Mouse (Mus musculus) lung, adult 2 months (tissue): ENCODE data around the gene Tenm2. TPM values are rescaled to one million over a fixed set of nuclear protein-coding genes. Genes with fewer than 3 reads are reported as not detected.

Source experiments
- DNase-seq: peaks from one replicate; pipeline ENCODE4 v3.0.0; 2022
- H3K4me1 ChIP-seq: fragments of 200-500 bp; 2 replicates; pipeline ENCODE4 v1.6.1; 2011; ENCODE audit warnings: low read length; ENCODE audit not compliant: control insufficient read depth, insufficient read depth
- H3K4me3 ChIP-seq: fragments of 200-500 bp; replicated peaks from 2 replicates; pipeline ENCODE3; 2011; ENCODE audit warnings: low read depth, mild to moderate bottlenecking, control low read depth, low read length; ENCODE audit errors: extremely low read depth
- CTCF ChIP-seq: fragments of 200-500 bp; IDR thresholded peaks from 2 replicates; pipeline ENCODE4 v1.5.1; 2011; ENCODE audit warnings: mild to moderate bottlenecking, low read length, control low read depth; ENCODE audit not compliant: insufficient read depth
- POLR2A ChIP-seq: fragments of 200-500 bp; IDR thresholded peaks from 2 replicates; pipeline ENCODE4 v1.6.1; 2011; ENCODE audit warnings: low read depth, mild to moderate bottlenecking, control low read depth, low read length, borderline replicate concordance; ENCODE audit errors: extremely low read depth
- WGBS: fragments of 180-500 bp; shearing (Covaris S2); methylation state at CpG from one replicate; pipeline ENCODE4 v1.1.7; 2018; 5-methylcytosine and 5-hydroxymethylcytosine counted together
- polyA plus RNA-seq: library from polyadenylated mRNA; depleted of rRNA; stranded (reverse); fragments of >200 nt; gene quantifications from 2 replicates; pipeline ENCODE4 v1.2.3, GENCODE M21; 2012

Gene Tenm2
- polyA plus RNA-seq, 1 experiment, result 0.36 TPM

DNA sequence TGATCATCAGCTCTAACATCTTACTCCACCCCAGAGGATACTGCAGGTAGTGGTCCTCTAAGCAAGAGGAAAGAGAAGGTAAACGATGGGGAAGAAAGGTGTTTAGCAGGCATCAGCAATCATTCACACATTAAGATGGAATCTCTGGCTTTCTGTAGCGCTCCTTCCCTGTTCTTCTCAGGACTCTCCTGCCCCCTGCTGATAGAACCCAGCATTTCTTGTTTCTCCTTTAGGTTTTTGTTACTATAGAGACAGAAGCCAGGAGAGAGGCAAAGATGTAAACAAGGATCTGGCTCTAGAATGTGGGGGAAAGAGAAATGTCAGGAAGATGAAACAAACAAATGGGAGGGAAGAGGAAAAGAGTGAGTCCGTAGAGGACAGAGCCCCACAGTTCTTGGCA, 49.6 kb downstream of the Tenm2 start:
- Histone ChIP-seq H3K4me1 (no peaks in the 10 kb centered on the region), H3K4me3 (no peak overlapping the region)
- DNase-seq, result peak; percentile 6
- 4% methylated on average over 3 of the region's 3 CpGs for WGBS
- TF ChIP-seq POLR2A, result no peak
- TF ChIP-seq CTCF, result 0 out of 2 replicates have a peak, but pooled peaks have one; percentile 2

DNA sequence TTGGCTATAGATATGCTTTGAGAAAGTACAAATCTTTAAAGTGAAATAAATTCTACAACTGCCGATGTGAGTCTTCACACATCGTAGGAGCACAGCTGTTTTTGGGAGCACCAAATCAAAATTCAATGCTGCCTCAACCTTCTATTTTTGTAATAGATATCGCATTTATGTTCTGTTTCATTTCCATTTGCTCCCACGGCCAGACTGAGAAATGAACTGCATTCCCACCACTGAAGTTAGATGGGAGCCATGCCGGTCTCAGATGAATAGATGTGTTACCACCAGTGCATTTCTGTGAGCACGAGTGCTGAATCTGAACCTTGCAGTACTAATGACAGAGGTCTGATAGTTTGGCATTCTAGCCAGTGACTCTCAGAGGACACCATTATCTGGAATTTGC, 58.3 kb downstream of the Tenm2 start:
- H3K4me3 ChIP-seq, result no peak overlapping the region
- TF ChIP-seq POLR2A (no peak), CTCF (no peak)
- 86% methylated on average over 6 of the region's 6 CpGs for WGBS
- no peak for DNase-seq
- H3K4me1 ChIP-seq, result no peaks in the 10 kb centered on the region

DNA sequence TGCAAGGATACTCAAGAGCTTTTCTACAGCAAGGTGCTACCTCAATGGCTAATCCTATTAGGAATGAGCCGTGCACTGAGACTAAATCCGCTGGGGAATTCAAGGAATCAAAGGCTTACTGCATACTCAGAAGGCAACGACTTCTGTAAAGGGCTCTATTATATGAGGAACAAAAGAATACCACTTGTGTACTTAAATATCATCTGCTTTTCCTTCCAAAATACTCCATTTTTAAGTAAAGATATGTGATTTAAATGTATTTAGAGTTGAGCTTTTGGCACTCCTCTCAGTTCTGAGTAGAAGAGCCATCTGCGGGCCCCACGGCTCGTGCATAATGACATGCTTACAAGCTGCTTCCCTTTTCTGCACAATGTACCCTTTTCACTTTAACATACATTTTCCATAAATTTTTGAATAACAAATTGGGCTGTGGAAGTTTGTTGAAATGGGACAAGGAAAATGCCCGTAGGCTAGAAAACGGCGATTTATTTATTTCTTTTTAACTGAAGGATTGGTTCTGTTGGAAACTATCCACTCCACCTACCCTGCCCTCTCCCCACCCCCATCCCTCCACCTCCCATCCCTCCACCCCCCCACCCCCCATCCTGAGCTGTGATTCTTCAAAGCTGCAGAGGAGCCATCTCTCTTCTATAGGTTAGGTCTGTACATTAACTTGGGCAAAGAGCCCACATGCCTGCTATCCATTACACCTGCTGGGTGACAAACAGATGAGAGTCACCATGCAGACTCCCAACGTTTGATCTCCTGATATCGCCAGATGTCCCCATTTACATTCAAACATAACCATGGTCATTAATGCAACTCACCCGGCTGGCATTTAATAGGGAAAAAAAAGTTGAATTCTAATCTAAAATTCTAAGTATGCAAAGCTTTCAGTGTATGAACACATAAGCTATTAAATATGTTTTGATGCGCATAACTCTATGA, 81.6 kb downstream of the Tenm2 start:
- DNase-seq, result no peak
- TF ChIP-seq POLR2A (no peak), CTCF (no peak)

DNA sequence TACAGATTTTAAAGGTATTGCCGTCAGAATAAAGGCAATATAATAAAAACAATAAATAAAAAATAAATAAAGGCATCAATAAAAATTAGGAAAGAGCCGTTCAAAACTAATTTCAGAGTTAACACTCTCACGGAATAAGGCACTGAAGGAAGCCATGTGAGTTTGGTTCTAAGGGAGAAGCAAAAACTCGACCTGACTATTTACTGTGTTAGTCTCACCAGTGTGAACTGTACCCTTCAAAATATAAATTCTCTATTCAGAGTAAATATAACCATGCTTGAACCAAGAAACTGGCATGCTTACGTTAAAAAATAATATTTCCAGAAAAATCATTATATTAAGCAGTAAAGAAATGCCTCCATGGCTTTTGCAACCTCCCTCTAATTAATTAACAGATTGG, 82.4 kb downstream of the Tenm2 start:
- no peaks in the 10 kb centered on the region for H3K4me1 ChIP-seq
- WGBS, result 71% methylated on average over 5 of the region's 5 CpGs
- TF ChIP-seq CTCF (no peak), POLR2A (no peak)
- no peak overlapping the region for H3K4me3 ChIP-seq
- no peak for DNase-seq

More for the DNA sequence above, 81.6 kb downstream of the Tenm2 start:
- H3K4me1 ChIP-seq, result no peaks in the 10 kb centered on the region
- WGBS, result 57% methylated on average over 13 of the region's 13 CpGs
- no peak overlapping the region for H3K4me3 ChIP-seq

DNA sequence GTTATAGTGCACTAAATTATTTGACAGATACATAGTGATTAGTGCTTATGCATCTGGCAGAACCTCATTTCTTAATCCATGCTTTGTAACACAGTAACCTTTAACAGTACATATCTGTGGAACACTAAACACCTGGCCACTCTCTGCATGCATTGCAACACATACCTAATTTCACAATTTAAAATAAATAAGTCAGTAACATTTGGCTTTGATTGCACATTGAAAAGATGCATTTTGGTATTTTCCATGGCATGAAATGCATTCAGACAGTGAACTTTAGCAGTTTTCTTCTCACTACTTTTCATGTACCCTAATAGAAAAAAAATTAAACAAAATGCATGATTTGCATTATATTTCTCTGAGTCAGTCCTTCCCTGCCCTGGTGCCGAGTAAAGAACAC, 85.8 kb downstream of the Tenm2 start:
- Histone ChIP-seq H3K4me3 (no peak overlapping the region), H3K4me1 (no peaks in the 10 kb centered on the region)
- TF ChIP-seq CTCF, result no peak
- TF ChIP-seq POLR2A, result no peak
- 50% methylated on average over 1 of the region's 1 CpGs for WGBS
- DNase-seq, result no peak

DNA sequence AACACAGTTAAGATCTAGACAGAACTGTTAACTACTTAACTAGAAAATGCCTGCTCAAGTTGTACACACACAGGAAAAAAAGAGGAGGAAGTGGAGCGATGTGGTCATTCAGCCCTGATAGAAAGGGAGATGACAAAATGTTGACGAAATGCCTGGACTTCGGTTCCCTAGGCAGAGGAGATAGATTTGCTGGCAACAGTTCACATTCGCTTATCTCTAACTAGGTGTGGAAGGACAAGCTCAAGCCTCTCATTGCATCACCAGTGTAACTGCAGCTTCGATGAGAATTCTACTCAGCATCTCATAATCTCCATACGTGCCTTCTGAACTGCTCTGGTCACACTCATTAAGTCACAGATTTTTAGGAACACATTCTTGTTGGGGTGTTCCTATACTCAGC, 91.8 kb downstream of the Tenm2 start:
- WGBS, result 30% methylated on average over 6 of the region's 6 CpGs
- H3K4me1 ChIP-seq, result no peaks in the 10 kb centered on the region
- no peak for TF ChIP-seq CTCF
- TF ChIP-seq POLR2A, result no peak
- H3K4me3 ChIP-seq, result no peak overlapping the region
- no peak for DNase-seq

DNA sequence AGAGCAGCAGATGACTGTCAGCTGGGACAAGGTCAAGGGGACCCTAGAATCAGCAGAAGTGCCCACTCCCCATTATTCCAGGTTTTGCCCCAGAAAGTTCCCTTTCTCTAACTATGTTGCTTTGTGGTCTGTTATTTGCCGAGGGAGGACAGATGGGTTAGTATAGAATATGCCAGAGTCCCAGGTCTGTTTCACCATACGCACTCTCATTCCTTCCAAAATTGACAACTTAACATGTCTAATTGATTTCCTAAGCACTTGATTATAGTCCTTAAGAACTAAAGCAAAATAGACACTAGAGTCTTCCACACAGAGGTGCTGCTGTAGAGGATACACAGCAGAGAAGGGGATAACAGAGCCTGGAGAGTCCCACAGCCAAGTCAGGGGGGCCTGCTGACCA, 92.3 kb downstream of the Tenm2 start:
- WGBS, result 83% methylated on average over 2 of the region's 2 CpGs
- DNase-seq, result no peak
- TF ChIP-seq POLR2A, result no peak
- no peak for TF ChIP-seq CTCF

DNA sequence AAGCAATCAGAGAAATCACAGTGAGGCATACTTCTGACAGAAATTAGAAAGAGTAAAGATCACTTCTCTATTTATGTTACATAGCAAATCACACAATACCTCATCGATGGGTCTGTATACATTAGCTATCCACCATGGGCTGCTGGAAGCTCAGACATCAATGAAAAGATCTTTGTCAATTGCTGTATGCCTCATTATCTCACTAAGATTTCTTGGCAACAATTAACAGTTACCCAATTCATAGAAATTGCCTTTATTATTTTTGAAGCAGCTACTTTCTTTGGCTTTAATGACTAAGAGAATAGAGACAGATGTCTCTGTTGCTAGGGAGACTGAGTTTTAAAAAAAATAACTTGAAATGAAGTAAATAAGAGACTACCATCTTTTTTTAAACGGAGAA, 106.9 kb downstream of the Tenm2 start:
- no peaks in the 10 kb centered on the region for H3K4me1 ChIP-seq
- no peak for DNase-seq
- H3K4me3 ChIP-seq, result no peak overlapping the region
- WGBS, result 60% methylated on average over 2 of the region's 2 CpGs
- TF ChIP-seq CTCF, result no peak
- TF ChIP-seq POLR2A, result no peak

More for the DNA sequence above, 92.3 kb downstream of the Tenm2 start:
- no peaks in the 10 kb centered on the region for H3K4me1 ChIP-seq
- no peak overlapping the region for H3K4me3 ChIP-seq

DNA sequence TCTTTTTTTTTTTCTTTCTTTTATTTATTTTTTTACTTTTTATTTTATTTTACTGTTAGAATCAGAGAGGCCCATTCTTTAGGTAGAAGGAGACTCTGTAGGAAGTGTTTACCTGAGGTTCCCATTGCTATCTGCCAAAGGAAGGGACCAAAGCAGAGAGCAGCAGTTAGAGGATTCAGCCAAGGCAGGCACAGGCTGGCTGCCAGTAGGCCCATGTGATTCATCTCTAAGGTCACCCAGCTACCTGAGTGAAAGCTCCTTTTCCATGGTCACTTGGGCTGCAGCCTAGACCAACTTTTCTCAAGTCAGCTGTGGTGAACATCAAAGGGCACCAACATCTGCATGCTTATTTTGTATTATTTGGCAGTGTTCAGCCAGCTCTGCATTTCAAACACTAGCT, 117.7 kb downstream of the Tenm2 start:
- TF ChIP-seq CTCF, result no peak
- no peak for TF ChIP-seq POLR2A
- H3K4me1 ChIP-seq, result no peaks in the 10 kb centered on the region; the same call in 1 of the 2 replicates
- no peak for DNase-seq
- H3K4me3 ChIP-seq, result no peak overlapping the region

DNA sequence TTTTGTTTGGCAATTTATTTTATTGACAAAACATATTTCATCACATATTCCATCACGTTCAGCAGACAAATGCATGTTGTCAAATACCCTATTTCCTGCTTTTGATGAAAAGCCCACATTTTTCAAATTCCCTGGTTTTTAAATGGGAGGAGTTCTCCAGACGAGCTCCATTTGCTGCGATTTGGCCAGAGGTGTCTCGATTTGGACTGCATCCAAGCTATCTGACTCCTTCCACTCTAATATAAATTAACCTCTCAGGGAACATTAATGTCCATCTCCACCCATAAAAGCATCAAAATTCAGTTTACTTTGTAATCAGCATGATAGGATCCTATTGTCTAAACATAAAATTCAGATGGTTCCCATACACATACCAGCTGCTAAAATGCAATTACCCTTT, 120.6 kb downstream of the Tenm2 start:
- TF ChIP-seq CTCF (no peak), POLR2A (no peak)
- WGBS, result 37% methylated on average over 4 of the region's 4 CpGs
- DNase-seq, result no peak
- Histone ChIP-seq H3K4me3 (no peak overlapping the region), H3K4me1 (no peaks in the 10 kb centered on the region; the same call in 1 of the 2 replicates)

DNA sequence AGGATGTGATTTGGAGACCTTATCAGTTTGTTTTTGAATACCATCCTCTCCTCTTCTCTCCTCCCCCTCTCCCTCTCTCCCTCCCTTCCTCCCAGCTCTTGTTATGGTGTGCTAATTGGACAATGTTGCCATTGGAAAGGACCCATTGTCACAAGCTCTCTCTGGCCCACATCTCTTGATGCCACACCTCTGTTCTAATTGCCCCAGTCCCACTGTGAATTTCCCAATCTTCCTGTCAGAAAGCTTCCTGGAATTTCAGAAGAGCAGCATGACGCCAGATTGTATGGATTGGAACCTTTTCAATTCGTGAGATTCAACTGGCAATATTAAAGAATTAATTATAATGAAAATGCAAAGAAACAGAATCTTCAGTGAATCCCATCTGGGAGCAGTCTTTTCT, 128.7 kb downstream of the Tenm2 start:
- TF ChIP-seq CTCF (no peak), POLR2A (no peak)
- 65% methylated on average over 2 of the region's 2 CpGs for WGBS
- Histone ChIP-seq H3K4me3 (no peak overlapping the region), H3K4me1 (no peaks in the 10 kb centered on the region)
- no peak for DNase-seq
